Mouse (Mus musculus): ENCODE results near the gene Notch1.

Notch1 gene

DNA sequence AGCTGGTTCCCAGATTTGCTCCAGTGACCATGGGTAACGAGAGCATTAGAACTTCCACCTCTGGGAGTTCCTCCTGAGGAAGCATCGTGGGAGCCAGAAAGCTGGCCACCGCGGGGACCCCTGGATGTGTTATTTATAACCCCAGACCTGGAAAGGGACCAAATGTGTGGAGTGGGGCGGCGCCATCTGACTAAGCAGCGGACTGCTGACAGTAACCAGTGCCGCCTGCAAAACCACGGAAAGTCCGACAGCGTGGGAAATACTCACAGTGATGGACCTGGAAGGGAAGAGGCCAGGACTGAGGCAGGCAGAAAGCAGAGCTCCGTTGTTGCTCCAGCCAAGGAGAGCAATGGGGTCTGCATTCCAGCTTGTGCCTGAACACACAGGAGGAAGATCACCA lies at the start of gene Notch1:
Gene Notch1, minus strand, starts transcription at position 389 of the 400 bp plus-strand sequence.
- ATAC-seq (ENCODE audit: low TSS enrichment), result no peak

- peak; percentile 62; the same call in 1 of the 2 replicates for ATAC-seq (ENCODE audit: low TSS enrichment)
Observed at GRCm38 (mm10) chr2:26566221-26566620, 49.8 kb upstream of the Notch1 start.

GRCm38 (mm10) chr2:26561351-26562016 lies 45.0 kb upstream of the Notch1 start:
- peak; percentile 52; the same call in 1 of the 2 replicates for ATAC-seq (ENCODE audit: low TSS enrichment)

DNA sequence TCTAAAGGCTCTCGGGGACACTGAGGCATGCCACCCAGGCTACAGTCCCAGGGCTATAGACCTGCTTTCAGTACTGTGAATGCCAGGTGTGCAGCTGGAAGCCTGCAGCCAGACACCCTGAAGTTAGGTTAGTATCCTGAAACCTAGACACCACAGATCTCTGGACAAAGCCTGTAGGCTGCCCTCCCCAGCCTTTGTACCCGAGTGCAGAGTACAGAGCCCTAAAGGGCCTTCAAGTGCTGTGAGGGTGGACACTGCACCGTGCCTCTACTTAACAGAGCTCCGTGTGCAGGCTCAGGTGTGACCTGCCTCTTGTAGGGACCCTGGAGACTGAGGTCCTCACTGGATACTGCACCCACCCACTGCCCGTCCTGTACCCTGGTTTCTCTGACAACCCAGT lies 44.0 kb upstream of the Notch1 start:
- no peak for ATAC-seq (ENCODE audit: low TSS enrichment)

- ATAC-seq (ENCODE audit: low TSS enrichment), result no peak
Observed at GRCm38 (mm10) chr2:26556535-26556993, 40.1 kb upstream of the Notch1 start.

- ATAC-seq (ENCODE audit: low TSS enrichment), result peak; percentile 57; the same call in 1 of the 2 replicates
Observed at GRCm38 (mm10) chr2:26555076-26555475, 38.6 kb upstream of the Notch1 start.

DNA sequence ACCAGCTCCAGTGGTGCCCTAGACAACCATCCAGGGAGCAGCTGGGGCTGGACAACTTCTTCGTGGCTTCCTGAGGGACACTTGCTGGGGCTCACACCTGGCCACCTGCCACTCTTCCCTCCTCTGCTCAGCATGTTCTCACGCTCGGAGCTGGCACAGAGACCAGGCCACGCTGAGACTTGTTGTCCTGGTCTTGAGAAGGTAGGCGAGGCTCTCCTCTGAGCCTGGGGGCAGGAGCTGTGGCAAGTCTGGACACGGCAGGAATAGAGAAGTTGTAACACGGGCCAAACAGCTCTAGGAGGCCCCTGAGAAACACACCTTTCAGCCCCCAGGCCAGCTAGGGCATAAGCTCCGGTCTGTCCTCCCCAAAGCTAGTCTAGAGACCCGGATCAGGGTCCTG lies 37.4 kb upstream of the Notch1 start:
- ATAC-seq (ENCODE audit: low TSS enrichment), result no peak

DNA sequence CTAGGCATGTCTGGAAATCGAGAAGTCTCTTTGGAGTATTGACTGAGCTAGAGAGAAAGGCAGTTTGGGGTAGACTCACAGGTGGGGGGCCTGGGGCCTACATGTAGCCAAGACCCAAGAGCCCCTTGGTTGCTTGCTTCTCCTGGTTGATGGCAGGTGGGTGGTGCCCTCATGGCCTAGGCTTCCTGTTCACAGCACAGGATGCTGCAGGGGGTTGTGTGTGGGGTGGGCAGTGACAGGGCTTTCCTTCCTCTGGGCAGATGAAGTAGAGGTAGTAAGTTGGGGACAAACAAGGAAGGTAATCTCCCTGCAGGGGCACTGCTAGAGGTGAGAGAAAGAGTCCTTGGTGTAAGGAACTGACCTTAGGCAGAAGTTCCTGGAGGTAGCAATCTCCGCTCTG lies 35.6 kb upstream of the Notch1 start:
- no peak for ATAC-seq (ENCODE audit: low TSS enrichment)

GRCm38 (mm10) chr2:26551446-26551845 lies 35.0 kb upstream of the Notch1 start:
- ATAC-seq (ENCODE audit: low TSS enrichment), result no peak

DNA sequence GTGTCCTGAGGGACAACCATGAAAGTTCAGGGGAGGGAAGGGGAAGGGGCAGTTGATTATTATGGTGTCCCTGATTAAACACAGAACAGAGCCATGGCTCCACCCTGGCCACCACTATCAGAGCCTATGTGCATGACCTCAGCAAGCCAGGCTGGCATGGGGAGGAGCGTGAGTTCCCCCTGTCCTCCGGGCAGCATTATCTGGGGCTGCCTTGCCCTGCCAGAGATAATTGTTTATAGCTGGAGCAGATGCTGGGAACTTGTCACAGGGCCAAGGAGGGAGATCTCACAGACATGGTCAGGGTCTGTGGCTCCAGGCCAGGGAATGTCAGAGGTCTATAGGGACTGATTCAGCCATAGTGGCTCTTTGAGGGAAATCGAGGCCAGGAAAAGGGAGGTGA lies 34.3 kb upstream of the Notch1 start:
- ATAC-seq (ENCODE audit: low TSS enrichment), result no peak

GRCm38 (mm10) chr2:26550205-26550604 lies 33.7 kb upstream of the Notch1 start:
- no peak for ATAC-seq (ENCODE audit: low TSS enrichment)

GRCm38 (mm10) chr2:26549801-26550200 lies 33.3 kb upstream of the Notch1 start:
- ATAC-seq (ENCODE audit: low TSS enrichment), result no peak

GRCm38 (mm10) chr2:26547481-26547880 lies 31.0 kb upstream of the Notch1 start:
- ATAC-seq (ENCODE audit: low TSS enrichment), result peak; percentile 80; the same call in 1 of the 2 replicates

DNA sequence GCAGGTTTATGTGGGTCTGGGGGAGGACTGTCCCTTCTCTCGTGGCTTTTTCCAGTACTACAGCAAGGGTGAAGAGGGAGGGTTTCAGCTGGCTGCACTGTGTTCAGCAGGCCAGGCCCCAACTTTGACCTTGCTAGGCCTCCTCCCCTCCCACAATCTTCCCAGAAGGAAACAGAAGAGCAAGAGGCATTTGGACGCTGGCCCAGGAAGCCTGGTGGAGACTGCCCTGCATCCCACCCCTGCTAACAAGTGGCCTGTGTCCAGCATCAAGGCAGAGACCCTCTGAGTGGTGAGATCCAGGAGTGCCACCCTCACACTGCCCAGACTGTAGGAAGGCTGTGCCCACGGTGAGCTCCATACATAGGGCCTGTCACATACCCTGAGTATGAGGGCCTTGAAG lies 27.8 kb upstream of the Notch1 start:
- no peak for ATAC-seq (ENCODE audit: low TSS enrichment)

DNA sequence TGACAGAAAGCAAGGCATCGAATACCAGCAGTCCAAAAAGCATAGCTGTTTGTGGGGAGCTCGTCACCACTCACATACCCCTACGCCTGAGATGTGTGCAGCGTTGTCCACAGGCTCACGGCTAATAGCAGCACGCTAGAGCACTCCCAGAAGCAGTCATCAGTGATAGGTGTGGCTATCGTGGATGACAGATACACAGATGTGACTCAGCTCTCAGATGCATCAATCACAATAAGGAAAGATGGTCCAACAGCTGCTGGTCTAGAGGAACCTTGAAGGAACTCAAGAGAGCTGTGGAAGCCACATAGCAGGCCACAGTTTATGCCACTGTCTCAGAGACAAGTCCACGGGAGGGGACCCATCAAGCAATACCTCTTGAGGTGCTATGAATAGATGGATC lies 27.3 kb upstream of the Notch1 start:
- ATAC-seq (ENCODE audit: low TSS enrichment), result no peak

- no peak for ATAC-seq (ENCODE audit: low TSS enrichment)
Observed at GRCm38 (mm10) chr2:26543155-26543554, 26.7 kb upstream of the Notch1 start.

GRCm38 (mm10) chr2:26541258-26541910 lies 24.9 kb upstream of the Notch1 start:
- no peak for ATAC-seq (ENCODE audit: low TSS enrichment)

DNA sequence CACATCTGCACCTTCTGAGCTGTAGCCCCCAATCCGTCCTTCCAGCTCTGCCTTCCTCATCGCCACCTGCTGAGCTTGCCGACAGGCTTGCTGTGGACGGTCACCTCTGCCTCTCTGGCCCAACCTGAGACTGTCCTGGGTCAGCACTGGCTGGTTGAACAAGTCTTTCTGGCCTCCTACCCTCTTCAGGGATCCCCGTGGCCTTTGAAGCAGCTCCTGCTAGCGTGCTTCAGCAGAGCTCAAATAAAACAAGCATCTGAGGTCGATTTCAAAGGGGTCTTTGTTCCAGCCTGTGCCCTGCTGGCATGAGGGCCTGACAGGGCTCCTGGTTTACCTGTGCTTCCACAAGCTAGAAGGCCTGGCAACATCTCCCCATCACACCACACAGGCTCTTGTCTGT lies 24.3 kb upstream of the Notch1 start:
- no peak for ATAC-seq (ENCODE audit: low TSS enrichment)

GRCm38 (mm10) chr2:26539516-26539915 lies 23.1 kb upstream of the Notch1 start:
- no peak for ATAC-seq (ENCODE audit: low TSS enrichment)

GRCm38 (mm10) chr2:26535517-26536045 lies 19.1 kb upstream of the Notch1 start:
- ATAC-seq (ENCODE audit: low TSS enrichment), result peak; percentile 62; the same call in 1 of the 2 replicates

DNA sequence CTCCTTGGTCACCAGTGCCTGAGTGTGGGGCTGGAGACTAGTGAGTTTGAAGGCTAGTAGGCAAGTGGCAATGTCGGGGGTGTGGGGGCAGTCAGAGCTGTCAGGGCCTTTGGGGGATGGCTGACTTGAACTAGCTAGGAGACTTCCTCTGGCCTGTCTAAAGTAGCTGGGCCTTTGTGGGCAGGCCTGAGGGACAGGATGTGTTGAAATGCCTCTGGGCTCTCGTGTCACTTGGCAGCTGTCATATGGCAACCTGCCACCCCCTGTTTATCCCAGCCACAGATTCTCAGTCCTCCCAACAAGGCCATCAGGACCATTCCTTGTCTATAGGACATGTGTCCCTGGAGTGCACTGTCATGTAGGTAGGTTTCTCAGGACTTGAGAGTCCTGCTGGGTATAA lies 18.2 kb upstream of the Notch1 start:
- ATAC-seq (ENCODE audit: low TSS enrichment), result no peak

DNA sequence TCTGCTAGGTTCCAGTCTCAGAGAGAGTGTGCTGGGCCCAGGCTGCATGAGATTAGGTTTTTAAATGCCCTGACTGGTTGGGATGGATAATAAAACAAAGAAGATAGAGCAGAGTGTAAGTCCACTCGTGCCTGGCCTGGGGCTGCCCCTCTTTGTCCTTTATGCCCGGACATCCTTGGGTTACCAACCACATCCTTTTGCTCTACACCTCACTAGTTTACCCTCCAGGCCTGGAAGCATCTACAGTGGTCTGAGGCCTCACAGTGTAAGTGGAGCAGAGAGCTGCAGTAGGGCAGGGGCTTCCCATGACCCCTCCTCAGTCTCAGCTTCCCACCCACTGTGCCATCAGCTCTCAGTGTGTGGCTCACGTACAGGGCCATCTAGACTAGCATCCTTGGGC lies 17.7 kb upstream of the Notch1 start:
- ATAC-seq (ENCODE audit: low TSS enrichment), result no peak

DNA sequence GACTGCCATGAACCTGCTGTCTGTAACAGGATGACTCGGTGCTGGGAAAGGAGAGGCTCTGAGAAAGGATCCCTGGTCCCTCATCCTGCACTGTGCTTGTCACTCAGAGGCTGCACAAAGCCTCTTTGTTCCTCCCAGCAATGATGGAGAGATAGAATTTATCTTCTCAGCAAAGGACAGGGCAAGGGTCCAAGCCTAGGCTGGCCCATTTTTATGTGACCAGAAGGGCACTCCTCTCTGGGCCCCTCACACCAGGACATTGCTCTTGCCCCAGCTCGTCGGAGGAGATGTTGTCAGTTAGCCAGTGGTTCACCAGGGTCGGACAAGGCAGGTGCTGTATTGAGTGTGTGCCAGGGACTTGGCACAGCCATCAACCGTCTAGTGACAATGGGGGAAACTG lies 16.8 kb upstream of the Notch1 start:
- no peak for ATAC-seq (ENCODE audit: low TSS enrichment)

Data from frontal cortex, adult (tissue).